ENCODE assay signal across 9 mouse cellular contexts in the genomic region with DNA sequence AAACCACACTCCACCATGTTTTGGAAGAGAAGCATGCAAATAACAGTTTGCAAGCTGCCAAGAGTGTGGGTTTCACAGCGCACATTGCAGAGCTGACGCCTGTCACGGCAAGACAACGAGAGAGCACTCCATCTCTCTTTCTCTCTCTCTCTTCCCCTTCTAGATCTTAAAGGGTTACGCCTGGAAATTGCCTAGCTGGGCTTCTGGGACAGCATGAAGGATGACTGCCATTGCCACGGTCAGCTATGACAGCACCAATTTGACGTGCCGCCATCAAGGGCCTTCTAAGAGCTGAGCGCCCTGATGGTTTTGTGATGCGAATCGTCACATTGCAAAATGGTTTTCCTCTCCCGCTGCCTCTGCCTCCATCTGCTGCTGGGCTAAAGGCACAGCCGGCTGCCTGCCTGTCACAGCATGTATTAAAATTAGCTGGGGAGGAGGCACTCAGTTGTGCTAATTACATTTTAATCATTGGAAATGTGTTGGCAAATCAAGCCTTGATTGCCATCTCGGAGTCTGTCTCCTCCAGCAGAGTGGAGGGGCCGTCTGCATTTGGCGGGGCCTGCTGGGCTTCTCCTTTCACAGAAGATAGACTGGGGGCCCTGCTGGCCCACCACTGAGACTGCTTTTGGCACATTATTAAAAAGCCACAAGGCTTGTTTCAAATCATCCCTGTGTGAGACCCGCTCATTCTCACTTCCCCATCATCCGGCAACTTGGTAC.
DNase-seq lines count a peak whose midpoint lies in the region; ATAC-seq and TF ChIP-seq lines count a peak whose summit lies in the region.
"Had no signal": no experiment of that assay in that cellular context is flagged by ENCODE, and none has a peak within 500 bp of the region (broad histone marks: within the 10 kb centered on the region; RNA-seq: fewer than 3 reads in every experiment).

No protein-coding gene starts in this region.

- no peak overlapping the region for H3K4me3 ChIP-seq in lung, embryonic 14.5 days (ENCODE audit: low read depth, low read length)
- H3K4me3 ChIP-seq in lung, adult 2 months (replicated peaks; ENCODE audit: extremely low read depth, low read depth, low read length) = no peak overlapping the region
- no peak overlapping the region for H3K4me3 ChIP-seq in intestine, embryonic 15.5 days (replicated peaks)

- ATAC-seq in lung, embryonic 14.5 days (ENCODE audit: insufficient read depth) = no peak
- ATAC-seq in intestine, embryonic 15.5 days = no peak

- no peaks in the 10 kb centered on the region for H3K4me1 ChIP-seq in lung, embryonic 14.5 days (ENCODE audit: insufficient read depth)
- H3K4me1 ChIP-seq in lung, adult 2 months (ENCODE audit: control insufficient read depth, insufficient read depth, low read length) = no peaks in the 10 kb centered on the region
- no peaks in the 10 kb centered on the region for H3K4me1 ChIP-seq in intestine, embryonic 15.5 days (replicated peaks)

- H3K27me3 ChIP-seq in lung, embryonic 14.5 days (ENCODE audit: insufficient read depth, low read length) = no peaks in the 10 kb centered on the region
- no peaks in the 10 kb centered on the region for H3K27me3 ChIP-seq in intestine, embryonic 15.5 days (replicated peaks)

- H3K27ac ChIP-seq in lung, embryonic 14.5 days (ENCODE audit: low read depth) = no peak overlapping the region
- no peak overlapping the region for H3K27ac ChIP-seq in intestine, embryonic 15.5 days

- no peak overlapping the region for H3K9ac ChIP-seq in lung, embryonic 14.5 days
- no peak overlapping the region for H3K9ac ChIP-seq in intestine, embryonic 15.5 days

- H3K4me2 ChIP-seq in lung, embryonic 14.5 days = no peak overlapping the region
- H3K4me2 ChIP-seq in intestine, embryonic 15.5 days (replicated peaks) = no peak overlapping the region

- peak; percentile 19; the same call in 1 of the 2 replicates for TF ChIP-seq CTCF in lung, embryonic 14.5 days (IDR thresholded peaks at IDR 0.05; ENCODE audit: low read depth)
- TF ChIP-seq CTCF in lung, adult 2 months (IDR thresholded peaks at IDR 0.05; ENCODE audit: insufficient read depth, low read length) = no peak

- H3K9me3 ChIP-seq in lung, embryonic 14.5 days (ENCODE audit: low read depth, low read length) = no peaks in the 10 kb centered on the region
- H3K9me3 ChIP-seq in intestine, embryonic 15.5 days = no peaks in the 10 kb centered on the region

- H3K36me3 ChIP-seq in lung, embryonic 14.5 days (ENCODE audit: insufficient read depth) = no peaks in the 10 kb centered on the region
- H3K36me3 ChIP-seq in intestine, embryonic 15.5 days = no peaks in the 10 kb centered on the region
- H3K36me3 ChIP-seq: G1E had no signal

- TF ChIP-seq POLR2A in lung, adult 2 months (IDR thresholded peaks at IDR 0.05; ENCODE audit: borderline replicate concordance, extremely low read depth, low read depth, low read length) = no peak

- DNase-seq in lung, embryonic 14.5 days = peak; percentile 31
- DNase-seq in lung, adult 2 months = no peak
- DNase-seq in frontal cortex, adult 2 months (ENCODE audit: extremely low spot score in 1 of 2, low spot score in 1 of 2) = peak; percentile 66 to 82
- DNase-seq in left cerebral cortex, adult 9 months (ENCODE audit: low spot score in 2 of 2) = peak; percentile 38 to 79
- peak; percentile 20 for DNase-seq in retina, postnatal 7 days (ENCODE audit: low read depth, low spot score)
- no peak for DNase-seq in kidney, postnatal 10 days
- no peak for DNase-seq in T-cell, adult 2 months (ENCODE audit: low spot score)

- 41% methylated on average over 18 of the region's 18 CpGs for WGBS in lung, embryonic 14.5 days
- WGBS in lung, adult 2 months = 67% methylated on average over 18 of the region's 18 CpGs
- 65% methylated on average over 18 of the region's 18 CpGs for WGBS in intestine, embryonic 15.5 days

Comparison
In these comparisons a context has a peak if more than half of its experiments do, and no peak if none do; other contexts are left out.
1. DNase-seq: peak in lung, embryonic 14.5 days (single experiment), frontal cortex, adult 2 months (2 of 2), left cerebral cortex, adult 9 months (2 of 2) and retina, postnatal 7 days (single experiment); none in lung, adult 2 months (single experiment), kidney, postnatal 10 days (single experiment) and T-cell, adult 2 months (single experiment).